Mouse (Mus musculus) fibroblast of lung, adult 2 months (primary cell): ENCODE measurements around the gene Arrdc1.
A peak's percentile ranks its signal among the peaks of the same experiment; 100 is the strongest.

ENCODE experiments used
- DNase-seq: peaks from one replicate; pipeline ENCODE4 v3.0.0-alpha.2; 2011; ENCODE audit warnings: low read depth

Gene Arrdc1

DNA sequence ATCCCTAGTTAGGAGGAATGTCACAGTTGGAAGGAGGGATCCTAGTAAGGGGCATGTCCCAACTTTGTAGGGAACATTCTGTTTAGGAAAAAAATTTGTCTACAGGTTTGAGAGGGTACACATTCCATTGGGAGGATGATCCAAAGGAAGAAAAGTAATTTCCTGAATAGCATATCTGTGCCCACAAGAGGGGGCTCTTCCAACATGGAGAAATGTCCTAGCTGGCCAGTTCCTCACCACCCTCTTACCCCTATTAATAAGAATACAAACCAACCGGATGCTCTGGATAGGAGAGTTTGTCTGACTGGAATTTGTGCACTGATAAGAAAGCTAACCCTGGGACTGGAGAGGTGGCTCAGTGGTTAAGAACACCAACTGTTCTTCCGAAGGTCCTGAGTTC lies 11.5 kb downstream of the Arrdc1 start:
- DNase-seq, result no peak

DNA sequence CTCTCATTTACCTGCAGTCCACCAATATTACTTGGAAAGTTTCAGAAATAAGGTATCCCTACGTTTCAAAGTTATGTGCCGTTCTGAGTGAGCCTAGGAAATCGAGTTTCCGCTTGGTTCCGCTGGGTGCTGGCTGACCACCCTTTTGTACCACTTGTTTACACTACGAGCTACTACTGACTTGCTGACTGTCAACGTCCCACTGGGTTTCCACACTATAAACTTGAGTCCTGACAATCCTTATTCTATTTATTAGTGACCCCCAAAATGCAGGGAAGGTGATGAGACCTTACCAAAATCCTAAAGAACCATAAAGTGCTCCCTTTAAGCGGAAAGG lies 15.2 kb downstream of the Arrdc1 start:
- no peak for DNase-seq

DNA sequence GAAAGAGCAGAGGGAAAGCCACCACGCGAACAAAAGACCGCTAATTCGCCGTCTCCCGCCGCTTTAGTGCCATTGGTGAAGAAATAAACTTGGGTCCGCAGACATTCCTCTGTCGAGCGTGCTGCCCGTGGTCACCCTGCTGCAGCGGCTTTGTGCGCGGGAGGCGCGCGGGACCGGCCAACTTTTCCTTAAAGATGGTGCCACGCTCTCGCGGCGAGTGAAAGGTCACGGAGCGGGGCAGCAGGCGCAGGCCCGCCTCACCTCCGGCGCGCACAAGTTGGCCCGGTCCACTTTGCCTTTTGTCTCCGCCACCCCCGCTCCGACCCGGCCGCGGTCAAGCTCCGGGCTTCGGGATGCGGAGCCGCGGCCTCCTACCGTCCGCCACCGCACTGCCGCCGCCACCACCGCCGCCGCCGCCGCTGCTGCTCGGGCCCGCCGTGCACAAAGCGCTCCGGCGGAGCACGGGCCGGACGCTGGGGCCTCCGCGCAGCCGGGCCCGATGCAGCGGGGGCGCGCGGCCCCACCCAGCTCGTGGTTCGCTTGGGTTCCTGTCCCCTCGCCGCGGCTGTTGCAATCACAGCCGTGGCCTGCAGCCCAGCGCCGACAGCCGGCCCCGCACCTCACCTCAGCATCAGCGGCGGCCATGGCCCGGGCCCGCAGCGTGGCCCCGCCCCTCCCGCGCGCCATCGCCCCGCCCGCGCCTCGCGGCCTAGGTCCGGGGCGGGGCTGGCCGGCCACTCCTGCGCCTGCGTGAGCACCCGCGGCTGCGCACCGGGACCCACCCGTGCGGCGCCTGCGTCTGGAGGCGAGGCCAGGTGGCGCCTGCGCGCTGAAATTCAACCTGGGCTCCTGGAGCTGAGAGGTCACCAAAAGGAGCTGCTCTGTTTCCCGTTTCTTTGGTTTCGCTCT lies 15.9 kb downstream of the Arrdc1 start, which contains the start of gene Ehmt1:
Gene Ehmt1, minus strand, starts transcription at position 685 of the 909 bp plus-strand sequence.
- peak; percentile 68 for DNase-seq

DNA sequence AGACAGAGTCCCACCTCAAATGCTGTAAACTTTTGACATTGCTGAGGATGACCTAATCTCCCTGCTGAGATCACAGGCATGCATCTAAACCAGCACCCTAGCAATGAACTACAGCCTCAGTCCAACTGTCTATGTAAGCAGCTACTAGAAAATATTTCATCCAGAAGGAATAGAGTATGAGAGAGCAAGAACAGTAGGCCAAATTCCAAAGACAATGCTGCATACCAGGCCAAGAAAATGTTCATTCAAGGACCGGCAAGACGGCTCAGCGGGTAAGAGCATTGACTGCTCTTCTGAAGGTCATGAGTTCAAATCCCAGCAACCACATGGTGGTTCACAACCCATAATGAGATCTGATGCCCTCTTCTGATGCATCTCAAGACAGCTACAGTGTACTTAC lies 20.3 kb downstream of the Arrdc1 start:
- no peak for DNase-seq

GRCm38 (mm10) chr2:24912589-24912988 lies 22.5 kb downstream of the Arrdc1 start:
- no peak for DNase-seq

- DNase-seq, result no peak
These were observed 22.9 kb downstream of the Arrdc1 start for GRCm38 (mm10) chr2:24912189-24912588.

- no peak for DNase-seq
These were observed 24.6 kb downstream of the Arrdc1 start for GRCm38 (mm10) chr2:24910481-24910880.

DNA sequence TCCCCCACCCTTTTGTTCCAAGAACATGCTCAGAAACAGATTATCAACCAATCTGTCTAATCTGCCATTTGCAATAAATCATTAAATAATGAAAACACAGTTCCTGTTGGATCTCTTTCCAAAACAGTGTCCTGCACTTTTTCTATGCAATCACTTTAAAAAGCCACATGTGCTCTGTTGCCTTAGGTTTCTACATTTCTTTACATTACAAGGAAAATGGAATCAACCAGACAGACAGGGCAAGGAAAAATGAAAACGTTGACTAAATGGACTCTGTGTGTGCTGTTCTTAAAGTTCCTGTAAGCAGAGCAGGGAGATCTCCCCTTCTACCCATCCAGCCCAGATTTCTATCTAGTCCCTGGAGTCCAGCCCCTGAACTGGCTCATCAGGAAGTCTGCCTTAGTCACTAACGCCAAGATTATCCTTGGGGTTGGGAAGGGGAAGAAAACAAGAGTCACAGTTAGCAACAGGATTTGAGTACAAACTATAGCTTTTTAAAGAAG lies 29.3 kb downstream of the Arrdc1 start:
- DNase-seq, result no peak

GRCm38 (mm10) chr2:24904823-24905652 lies 30.0 kb downstream of the Arrdc1 start:
- DNase-seq, result no peak

DNA sequence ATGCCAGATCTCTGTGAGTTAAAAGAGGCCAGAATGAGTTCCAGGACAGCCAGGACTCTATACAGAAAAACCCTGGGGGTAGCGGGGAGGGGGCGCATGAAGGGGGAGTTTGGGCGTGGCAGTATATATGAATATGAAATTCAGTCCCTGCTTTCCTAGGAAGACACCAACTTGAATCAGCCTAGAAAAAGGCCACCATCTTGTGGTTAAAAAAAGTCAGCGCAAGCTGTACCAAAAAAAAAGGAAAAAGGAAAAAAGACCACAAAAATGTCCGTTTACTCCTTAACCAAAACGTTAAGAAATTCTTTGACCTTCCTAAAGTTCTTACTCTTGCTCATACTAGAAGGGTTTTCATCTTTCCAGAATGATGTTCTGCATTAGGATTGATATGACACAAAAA lies 32.1 kb downstream of the Arrdc1 start:
- no peak for DNase-seq

GRCm38 (mm10) chr2:24901055-24901454 lies 34.0 kb downstream of the Arrdc1 start:
- DNase-seq, result no peak

DNA sequence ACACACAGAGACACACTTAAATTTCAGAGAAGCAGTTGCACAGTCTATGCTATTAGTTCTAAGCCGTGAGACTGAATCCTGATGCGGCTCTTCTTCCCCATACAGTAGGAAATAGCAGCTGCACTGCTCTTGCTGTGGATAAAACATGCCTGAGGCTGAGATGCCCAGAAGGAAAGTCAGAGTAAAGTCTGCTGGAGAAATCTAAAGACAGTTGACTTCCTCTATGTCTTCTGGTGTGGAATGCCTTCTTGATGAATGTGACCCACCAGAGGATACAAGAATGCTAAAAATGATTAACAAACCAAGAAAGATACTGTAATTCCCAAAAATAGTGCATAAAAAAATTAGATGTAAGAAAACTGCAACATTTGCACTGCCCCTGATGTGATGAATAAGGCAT lies 35.8 kb downstream of the Arrdc1 start:
- no peak for DNase-seq

DNA sequence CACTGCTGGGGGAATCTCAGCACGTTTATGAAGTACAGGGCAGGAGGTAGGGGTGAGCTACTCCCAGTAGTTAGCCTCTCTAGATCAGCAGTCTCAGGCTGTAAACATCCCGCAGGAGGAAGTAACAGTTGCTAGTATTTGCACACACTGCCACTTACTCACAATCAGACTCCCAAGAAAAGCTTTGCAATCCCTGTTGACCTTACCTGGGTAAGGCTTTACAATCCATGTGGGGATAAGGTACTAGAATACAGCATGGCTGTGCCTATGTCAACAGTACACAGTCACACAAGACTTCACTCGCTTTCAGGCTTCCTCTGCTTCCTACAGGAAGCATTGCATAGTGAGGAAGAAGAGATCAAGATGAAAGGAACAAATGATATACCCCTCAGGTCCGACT lies 38.3 kb downstream of the Arrdc1 start:
- DNase-seq, result no peak

DNA sequence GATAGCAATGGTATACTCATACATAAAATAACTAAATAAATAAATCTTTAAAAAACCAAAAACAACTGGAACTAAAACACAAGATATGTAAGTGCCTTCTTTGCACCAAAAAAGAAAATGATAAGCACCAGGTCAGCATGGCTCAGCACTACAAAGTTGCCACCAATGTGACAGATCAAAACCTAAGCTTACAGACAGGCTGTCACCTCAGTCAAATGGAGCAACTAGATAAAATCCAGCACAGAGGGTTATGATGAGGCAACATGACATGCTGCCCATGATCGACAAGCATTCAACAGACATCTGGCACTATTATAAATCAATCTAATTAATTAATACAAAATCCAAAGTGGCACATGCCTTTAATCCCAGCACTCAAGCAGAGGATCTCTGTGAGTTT lies 40.8 kb downstream of the Arrdc1 start:
- DNase-seq, result no peak

- no peak for DNase-seq
These were observed 42.7 kb downstream of the Arrdc1 start for GRCm38 (mm10) chr2:24892318-24892717.

DNA sequence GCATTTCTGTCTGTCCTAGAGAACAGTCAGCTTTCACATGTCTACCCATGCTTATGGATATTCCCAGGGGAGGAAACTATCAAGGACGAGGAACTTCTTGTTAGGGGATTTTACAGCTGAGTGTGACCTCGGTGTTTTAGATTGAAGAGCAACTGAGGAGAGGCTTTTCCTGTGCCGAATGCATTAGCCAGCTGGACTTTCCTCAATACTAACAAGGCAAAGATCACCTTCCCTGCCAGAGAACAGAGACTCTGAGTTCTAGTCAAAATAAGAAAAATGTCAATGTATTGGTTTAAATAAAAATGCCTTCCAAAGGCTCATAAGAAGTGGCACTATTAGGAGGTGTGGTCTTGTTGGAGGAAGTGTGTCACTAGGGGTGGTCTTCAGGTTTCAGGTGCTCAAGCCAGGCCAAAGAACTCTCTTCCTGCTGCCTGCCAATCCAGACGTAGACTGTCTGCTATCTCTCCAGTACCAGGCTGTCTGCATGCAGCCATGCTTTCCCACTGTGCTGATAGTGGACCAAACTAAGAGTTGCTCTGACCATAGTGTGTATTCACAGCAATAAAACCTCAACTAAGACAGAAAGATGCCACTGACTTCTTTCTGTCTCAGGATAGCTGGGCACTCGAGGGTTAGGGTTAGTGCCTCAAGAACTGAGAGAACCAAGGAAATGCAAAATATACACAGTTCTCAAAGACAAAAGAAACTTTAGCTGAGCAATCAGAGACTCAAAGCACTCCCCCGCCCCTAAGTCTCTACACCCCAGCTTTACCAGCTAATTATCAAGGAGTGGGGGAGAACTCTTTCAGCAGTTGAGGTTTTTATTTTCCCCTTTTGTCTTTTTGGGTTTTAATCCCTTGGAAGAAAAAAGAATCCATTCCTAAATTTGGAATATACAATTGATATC lies 44.3 kb downstream of the Arrdc1 start:
- no peak for DNase-seq

GRCm38 (mm10) chr2:24888895-24889294 lies 46.2 kb downstream of the Arrdc1 start:
- peak; percentile 21 for DNase-seq

DNA sequence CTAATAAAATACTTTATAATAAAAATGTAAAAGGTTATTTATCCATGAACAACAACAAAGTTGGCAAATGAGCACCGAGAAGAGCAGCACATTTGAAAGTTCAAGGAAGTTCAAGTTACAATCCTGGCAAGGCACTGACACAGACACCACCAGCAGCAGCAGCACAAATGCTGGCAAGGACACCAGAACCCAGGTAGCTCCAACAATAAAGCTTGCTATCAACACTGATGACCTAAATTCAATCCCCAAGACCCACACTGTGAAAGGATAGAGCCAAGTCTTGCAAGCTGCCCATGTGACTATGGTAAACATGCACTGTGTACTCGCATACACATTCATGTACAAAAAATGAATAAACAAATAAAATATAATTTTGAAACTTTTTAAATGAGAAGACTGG lies 54.4 kb downstream of the Arrdc1 start:
- DNase-seq, result no peak
